Mouse (Mus musculus): ENCODE results near the gene Zfp446. TPM values are rescaled to one million over a fixed set of nuclear protein-coding genes. Genes with fewer than 3 reads are reported as not detected.

Gene Zfp446
- polyA plus RNA-seq (2012; rRNA removed): 8.6 and 10.7 TPM in 2 replicates

GRCm38 (mm10) chr7:12977682-12978389, at the start of gene Zfp446:
Gene Zfp446 (plus strand): TSS chr7:12977848.

DNA sequence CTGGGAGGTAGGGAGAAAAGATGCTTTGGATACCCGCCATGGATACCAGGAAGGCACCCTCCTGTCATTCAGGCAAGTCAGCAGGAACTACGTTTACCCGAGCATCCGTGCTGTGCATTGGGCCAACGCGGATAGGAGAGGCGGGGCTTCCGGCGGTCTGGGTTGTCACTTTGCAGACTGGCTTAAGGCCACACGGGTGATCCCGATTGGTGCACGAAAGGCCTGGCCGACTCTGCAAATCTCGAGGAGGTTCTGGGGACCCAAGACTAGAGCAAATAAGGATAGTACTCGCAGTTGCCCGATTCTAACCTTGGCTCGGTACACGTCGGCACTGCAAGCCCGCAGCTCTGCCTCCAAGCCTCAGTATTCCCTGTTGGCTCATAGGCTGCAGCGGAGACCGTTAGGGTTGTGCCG, 12.0 kb upstream of the Zfp446 start, which contains the start of gene Zfp324:
Gene Zfp324 (plus strand): TSS at position 161 of the 414 bp plus-strand sequence.

DNA sequence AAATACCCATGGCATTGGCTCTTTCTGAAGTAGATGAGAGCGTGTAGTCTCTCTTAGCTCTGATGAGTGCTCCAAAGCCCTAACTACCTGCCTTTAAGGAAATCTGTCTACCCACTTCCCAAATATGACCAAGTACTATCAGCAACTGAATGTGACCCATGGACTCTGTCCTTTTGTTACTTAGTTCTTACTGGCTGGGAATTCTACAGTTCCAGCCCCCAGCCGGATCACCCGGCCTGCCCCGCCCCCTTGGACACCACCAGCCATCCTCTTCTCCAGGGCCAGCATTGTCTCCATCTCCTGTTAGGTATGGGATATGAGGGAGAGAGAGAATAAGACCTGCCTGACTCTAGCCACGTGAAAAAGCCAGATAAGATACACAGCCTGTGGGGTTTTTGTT, 20.4 kb downstream of the Zfp446 start, which contains the start of gene Slc27a5:
Gene Slc27a5 (minus strand): TSS at position 140 of the 400 bp plus-strand sequence.

GRCm38 (mm10) chr7:12998851-12999250, 21.2 kb downstream of the Zfp446 start, which contains the start of gene Trim28:
Gene Trim28 (plus strand): TSS chr7:12999114.

DNA sequence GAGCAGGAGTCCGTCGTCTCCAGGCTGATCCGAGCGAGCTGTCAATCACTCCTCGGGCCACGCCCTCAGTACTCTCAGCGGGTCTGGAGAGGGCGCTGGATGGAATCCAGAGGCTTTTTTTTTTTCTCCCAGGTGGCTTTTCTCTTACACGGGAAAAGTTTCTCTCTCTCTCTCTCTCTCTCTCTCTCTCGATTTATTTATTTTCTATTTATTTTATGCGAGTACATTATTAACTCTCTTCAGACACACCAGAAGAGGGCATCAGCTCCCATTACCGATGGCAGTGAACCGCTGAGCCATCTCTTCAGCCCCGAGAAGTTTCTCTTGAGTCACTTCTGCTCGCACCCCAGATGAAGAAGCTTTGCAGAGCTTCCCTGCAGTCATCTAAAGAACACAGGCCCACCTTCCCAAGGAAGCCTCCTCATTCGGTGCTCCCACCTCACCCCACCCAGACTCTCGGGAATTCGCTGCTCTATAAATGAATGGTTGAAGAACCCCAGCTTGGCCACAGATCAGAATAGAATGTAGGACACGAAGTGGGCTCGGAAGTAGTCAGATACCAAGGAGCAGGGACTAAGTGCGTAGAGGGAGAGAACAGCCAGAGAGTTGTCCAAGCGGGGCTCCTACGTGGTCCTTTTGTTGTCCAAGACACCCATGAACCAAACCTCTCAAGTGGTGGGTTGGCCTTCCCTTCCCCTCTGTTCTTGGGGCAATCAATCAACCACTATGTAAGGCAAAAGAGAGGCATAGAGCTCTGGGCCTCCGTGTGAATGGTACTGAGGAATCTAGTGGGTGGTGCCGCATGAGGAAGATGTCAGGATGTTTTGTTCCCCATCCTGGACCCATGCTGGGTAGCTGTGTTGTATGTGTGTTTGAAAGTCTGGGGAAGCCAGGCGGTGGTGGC, 32.6 kb downstream of the Zfp446 start, which contains the start of gene Zbtb45:
Gene Zbtb45 (minus strand): TSS at position 30 of the 904 bp plus-strand sequence.

GRCm38 (mm10) chr7:13034148-13034977, 56.7 kb downstream of the Zfp446 start, which contains the start of gene Chmp2a:
Gene Chmp2a (minus strand): TSS chr7:13034807.

Other genes starting within 250 kb of the Zfp446 start
- not detected in 2 replicates for gene Vmn2r56, start 242.8 kb upstream of the Zfp446 start, polyA plus RNA-seq (2012; rRNA removed)
- gene Zscan18, start 174.2 kb upstream of the Zfp446 start, polyA plus RNA-seq (2012; rRNA removed): 3.9 and 4.8 TPM in 2 replicates
- gene Zfp329, start 159.0 kb upstream of the Zfp446 start, polyA plus RNA-seq (2012; rRNA removed): 0.62 and 1.2 TPM in 2 replicates
- 4.6 and 11.1 TPM in 2 replicates for gene Zfp110, start 143.1 kb upstream of the Zfp446 start, polyA plus RNA-seq (2012; rRNA removed)
- 1.4 and 1.5 TPM in 2 replicates for gene Zfp128, start 96.7 kb upstream of the Zfp446 start, polyA plus RNA-seq (2012; rRNA removed)
- 15.0 and 21.0 TPM in 2 replicates for gene Zscan22, start 80.0 kb upstream of the Zfp446 start, polyA plus RNA-seq (2012; rRNA removed)
- 4,303 and 5,955 TPM in 2 replicates for gene Rps5, start 55.6 kb upstream of the Zfp446 start, polyA plus RNA-seq (2012; rRNA removed)
- gene Rnf225, start 50.4 kb upstream of the Zfp446 start, polyA plus RNA-seq (2012; rRNA removed): 1.1 and 1.4 TPM in 2 replicates
- 15.2 and 15.9 TPM in 2 replicates for gene Zfp324, start 12.0 kb upstream of the Zfp446 start, polyA plus RNA-seq (2012; rRNA removed)
- 0.14 and 0.92 TPM in 2 replicates for gene Slc27a5, start 20.3 kb downstream of the Zfp446 start, polyA plus RNA-seq (2012; rRNA removed)
- gene Trim28, start 21.3 kb downstream of the Zfp446 start, polyA plus RNA-seq (2012; rRNA removed): 489 and 576 TPM in 2 replicates
- 65.0 and 66.4 TPM in 2 replicates for gene Zbtb45, start 32.2 kb downstream of the Zfp446 start, polyA plus RNA-seq (2012; rRNA removed)
- gene Chmp2a, start 57.0 kb downstream of the Zfp446 start, polyA plus RNA-seq (2012; rRNA removed): 67.1 and 76.2 TPM in 2 replicates
- gene Ube2m, start 60.4 kb downstream of the Zfp446 start, polyA plus RNA-seq (2012; rRNA removed): 121 and 156 TPM in 2 replicates
- gene Mzf1, start 76.9 kb downstream of the Zfp446 start, polyA plus RNA-seq (2012; rRNA removed): 8.6 and 8.9 TPM in 2 replicates
- gene Vmn1r85, start 117.3 kb downstream of the Zfp446 start, polyA plus RNA-seq (2012; rRNA removed): not detected in 2 replicates
- gene Vmn1r86, start 142.1 kb downstream of the Zfp446 start, polyA plus RNA-seq (2012; rRNA removed): not detected in 2 replicates
- not detected in 2 replicates for gene Vmn1r87, start 162.3 kb downstream of the Zfp446 start, polyA plus RNA-seq (2012; rRNA removed)
- not detected in 2 replicates for gene Vmn1r88, start 181.7 kb downstream of the Zfp446 start, polyA plus RNA-seq (2012; rRNA removed)
- not detected in 2 replicates for gene Vmn1r89, start 235.2 kb downstream of the Zfp446 start, polyA plus RNA-seq (2012; rRNA removed)